Mouse (Mus musculus): ENCODE measurements around the gene Arl10. TPM values are rescaled to one million over a fixed set of nuclear protein-coding genes. Genes with fewer than 3 reads are reported as not detected.

The Arl10 gene
- polyA plus RNA-seq, 1 experiment, result 32.0 TPM

DNA sequence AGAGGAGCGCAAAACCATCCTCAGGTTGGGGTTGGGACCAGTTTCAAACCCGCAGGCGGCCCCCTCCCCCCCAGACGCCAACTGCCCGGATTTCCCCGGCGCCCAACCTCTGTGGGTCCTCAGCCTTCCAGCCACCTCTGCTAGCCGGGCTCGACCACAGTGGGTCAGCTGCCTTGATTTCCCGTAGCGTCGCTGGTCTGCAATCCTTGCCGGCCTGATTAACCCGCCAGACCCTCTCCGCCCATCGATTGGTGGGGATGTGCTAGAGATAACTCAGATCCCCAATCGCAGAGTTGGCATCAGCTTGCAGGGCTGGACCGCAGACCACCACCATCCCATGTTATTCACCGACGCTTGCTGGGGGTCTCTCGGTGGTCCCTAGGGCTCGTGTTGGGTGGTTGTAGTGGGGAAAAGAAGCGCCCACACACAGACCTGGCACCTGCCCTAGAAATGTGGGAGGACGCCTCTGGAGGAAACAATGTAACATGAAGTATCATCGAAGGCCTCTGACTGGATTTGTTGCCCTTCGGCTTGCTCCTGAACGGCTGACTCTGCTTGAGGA is 47.2 kb downstream of the Arl10 start:
- no peak for TF ChIP-seq CTCF (IDR thresholded peaks at IDR 0.05; ENCODE audit: borderline replicate concordance, insufficient read depth, low read depth, low read length)
- TF ChIP-seq POLR2A (IDR thresholded peaks at IDR 0.05; ENCODE audit: borderline replicate concordance, insufficient read depth, low read length), result no peak
- peak overlapping the region; percentile 60 for H3K27ac ChIP-seq (ENCODE audit: insufficient read depth, low read length)
- peak overlapping the region; percentile 83 for H3K4me3 ChIP-seq (replicated peaks; ENCODE audit: insufficient read depth, low read depth, low read length)
- under 1% methylated on average over 27 of the region's 27 CpGs for WGBS
- no peak for DNase-seq
- H3K4me1 ChIP-seq (ENCODE audit: control insufficient read depth, insufficient read depth, low read length), result peaks cover 4% of the 10 kb centered on the region
- no peaks in the 10 kb centered on the region for H3K27me3 ChIP-seq (ENCODE audit: control insufficient read depth, insufficient read depth, low read length)

- H3K27ac ChIP-seq (ENCODE audit: insufficient read depth, low read length), result no peak overlapping the region
These were observed 54.3 kb downstream of the Arl10 start for GRCm38 (mm10) chr13:54629128-54629527.

More at GRCm38 (mm10) chr13:54629128-54629527, 54.3 kb downstream of the Arl10 start:
- no peak for DNase-seq
- 84% methylated on average over 4 of the region's 4 CpGs for WGBS
- H3K4me3 ChIP-seq (replicated peaks; ENCODE audit: insufficient read depth, low read depth, low read length), result no peak overlapping the region
- no peaks in the 10 kb centered on the region for H3K4me1 ChIP-seq (ENCODE audit: control insufficient read depth, insufficient read depth, low read length)
- no peaks in the 10 kb centered on the region for H3K27me3 ChIP-seq (ENCODE audit: control insufficient read depth, insufficient read depth, low read length)
- TF ChIP-seq POLR2A (IDR thresholded peaks at IDR 0.05; ENCODE audit: borderline replicate concordance, insufficient read depth, low read length), result no peak
- TF ChIP-seq CTCF (IDR thresholded peaks at IDR 0.05; ENCODE audit: borderline replicate concordance, insufficient read depth, low read depth, low read length), result no peak

Other genes with a start within 250 kb of the Arl10 start
- 361 and 392 TPM in 2 replicates for gene Cplx2, start 203.7 kb upstream of the Arl10 start, polyA plus RNA-seq (2012; rRNA removed)
- 35.6 and 36.2 TPM in 2 replicates for gene Thoc3, start 106.2 kb upstream of the Arl10 start, polyA plus RNA-seq (2012; rRNA removed)
- 20.2 and 21.5 TPM in 2 replicates for gene Simc1, start 71.2 kb upstream of the Arl10 start, polyA plus RNA-seq (2012; rRNA removed)
- 199 and 212 TPM in 2 replicates for gene 4833439L19Rik, start 9.6 kb upstream of the Arl10 start, polyA plus RNA-seq (2012; rRNA removed)
- gene Nop16, start 15.1 kb downstream of the Arl10 start, polyA plus RNA-seq (2012; rRNA removed), result 24.4 and 26.4 TPM in 2 replicates
- 290 and 306 TPM in 2 replicates for gene Higd2a, start 15.2 kb downstream of the Arl10 start, polyA plus RNA-seq (2012; rRNA removed)
- 391 and 435 TPM in 2 replicates for gene Cltb, start 36.3 kb downstream of the Arl10 start, polyA plus RNA-seq (2012; rRNA removed)
- 38.3 and 39.2 TPM in 2 replicates for gene Faf2, start 46.8 kb downstream of the Arl10 start, polyA plus RNA-seq (2012; rRNA removed)
- 91.5 and 99.5 TPM in 2 replicates for gene Rnf44, start 118.9 kb downstream of the Arl10 start, polyA plus RNA-seq (2012; rRNA removed)
- gene Cdhr2, start 126.4 kb downstream of the Arl10 start, polyA plus RNA-seq (2012; rRNA removed), result 0.16 and 0.23 TPM in 2 replicates
- 41.4 and 45.4 TPM in 2 replicates for gene Gprin1, start 174.9 kb downstream of the Arl10 start, polyA plus RNA-seq (2012; rRNA removed)
- gene Sncb, start 191.6 kb downstream of the Arl10 start, polyA plus RNA-seq (2012; rRNA removed), result 851 and 853 TPM in 2 replicates
- not detected in 2 replicates for gene Eif4e1b, start 209.0 kb downstream of the Arl10 start, polyA plus RNA-seq (2012; rRNA removed)
- gene Tspan17, start 214.4 kb downstream of the Arl10 start, polyA plus RNA-seq (2012; rRNA removed), result 87.9 and 89.8 TPM in 2 replicates

All from cerebellum, adult 2 months (tissue).